Mouse (Mus musculus) G1E-ER4 (cell line): Measurements from ENCODE around the gene Traf2. TPM values are rescaled to one million over a fixed set of nuclear protein-coding genes. Genes with fewer than 3 reads are reported as not detected.

Experiments
- GATA1 ChIP-seq: IDR thresholded peaks from one replicate; pipeline ENCODE4 v1.8.0; 2012; ENCODE audit warnings: low read length, inconsistent platforms
- polyA plus RNA-seq: library from polyadenylated mRNA; stranded (reverse); fragments of >175 nt; gene quantifications from 2 replicates; pipeline ENCODE4 v1.2.3, GENCODE M21; 2012

Gene Traf2
- polyA plus RNA-seq, 1 experiment: 5.5 TPM

DNA sequence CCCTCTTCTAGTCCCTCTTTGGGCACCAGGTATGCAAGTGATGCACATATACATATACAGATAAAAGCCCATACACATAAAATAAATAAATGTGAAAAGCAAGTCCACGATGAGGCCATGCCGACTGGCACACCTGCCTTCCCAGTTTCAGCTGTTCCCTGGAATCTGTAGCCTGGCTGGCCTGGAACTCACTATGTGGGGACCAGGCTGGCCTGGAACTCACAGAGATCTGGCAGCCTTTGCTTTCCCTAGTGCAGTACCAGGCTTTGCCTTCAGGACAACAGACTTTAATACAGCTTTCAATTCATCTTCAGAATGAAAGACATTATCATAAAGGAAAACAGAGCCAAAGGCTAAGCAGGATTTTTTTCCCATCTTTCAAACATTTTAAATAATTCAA is 13.0 kb downstream of the Traf2 start:
- no peak for TF ChIP-seq GATA1

DNA sequence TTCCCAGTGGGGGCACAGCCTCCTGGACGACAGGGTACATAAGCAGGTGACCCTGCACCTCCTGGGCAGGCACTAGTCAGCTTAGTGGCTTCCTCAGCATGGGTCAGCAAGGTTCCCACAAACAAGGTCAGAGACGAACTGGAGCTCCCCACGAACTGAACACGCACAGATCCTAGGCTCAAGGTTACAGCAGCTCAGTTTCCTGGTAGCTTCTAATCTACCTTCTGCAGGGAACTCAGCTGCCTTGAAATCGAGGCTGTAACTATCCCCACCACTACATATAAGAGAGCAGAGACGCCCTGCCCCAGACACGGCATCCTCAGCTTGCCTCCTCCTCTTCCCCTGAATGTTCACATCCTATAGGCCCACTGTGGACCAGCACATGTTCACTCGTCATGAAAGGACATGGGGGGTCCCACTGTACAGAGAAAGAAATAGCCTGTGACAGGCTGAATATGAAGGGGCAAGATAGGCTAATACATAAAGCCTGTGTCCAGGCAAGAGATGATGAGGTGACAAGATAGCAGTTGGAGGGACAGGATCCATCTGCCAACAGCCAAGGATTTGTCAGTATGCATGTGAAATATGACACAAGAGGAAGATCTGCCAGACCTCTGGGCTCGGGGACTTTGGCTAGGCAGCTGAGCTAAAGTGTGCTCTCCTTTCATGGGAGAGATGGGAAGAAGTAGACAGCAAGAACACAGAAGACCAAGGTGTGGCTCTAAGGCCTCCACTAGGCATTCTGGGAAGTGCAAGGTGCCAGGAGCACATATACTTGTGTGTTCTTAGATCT is 20.0 kb downstream of the Traf2 start:
- no peak for TF ChIP-seq GATA1

DNA sequence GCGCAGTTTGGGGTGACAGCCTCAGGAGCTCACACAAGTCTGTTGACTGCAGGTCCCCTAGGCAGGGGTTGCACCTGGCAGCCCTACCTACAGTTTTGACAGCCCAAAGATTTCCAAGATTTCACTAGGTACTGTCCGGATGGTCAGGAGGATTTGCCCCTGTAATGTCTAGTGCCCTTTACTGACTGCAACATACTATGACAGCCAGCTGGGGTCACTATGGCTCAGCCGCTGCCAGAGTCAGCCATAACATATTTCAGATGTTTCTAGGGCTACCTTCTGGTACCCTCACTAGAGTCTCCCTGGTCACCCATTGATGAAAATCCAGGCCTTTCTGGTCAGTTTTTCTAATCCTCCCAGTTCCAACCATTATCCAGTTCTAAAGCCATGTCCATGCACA is 36.8 kb downstream of the Traf2 start:
- no peak for TF ChIP-seq GATA1

DNA sequence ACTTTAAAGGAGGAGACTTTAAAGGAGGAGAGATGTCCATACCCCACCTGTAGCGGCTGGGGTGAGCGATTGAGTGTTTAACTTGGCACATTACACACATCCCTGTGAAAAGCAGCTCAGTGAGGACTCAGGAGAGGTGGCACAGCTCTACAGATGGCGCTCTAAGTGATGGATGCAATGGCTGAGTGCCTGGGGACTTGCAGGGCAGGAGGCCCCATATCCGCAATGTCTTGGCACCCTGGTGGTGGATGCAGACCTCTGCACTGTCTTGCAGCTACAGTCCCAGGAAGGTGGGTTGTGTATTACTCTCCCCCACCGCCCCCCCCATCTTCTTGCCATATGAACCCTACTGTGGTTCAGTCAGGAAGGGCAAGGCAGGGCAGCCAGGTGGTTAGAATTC is 39.8 kb downstream of the Traf2 start:
- no peak for TF ChIP-seq GATA1

DNA sequence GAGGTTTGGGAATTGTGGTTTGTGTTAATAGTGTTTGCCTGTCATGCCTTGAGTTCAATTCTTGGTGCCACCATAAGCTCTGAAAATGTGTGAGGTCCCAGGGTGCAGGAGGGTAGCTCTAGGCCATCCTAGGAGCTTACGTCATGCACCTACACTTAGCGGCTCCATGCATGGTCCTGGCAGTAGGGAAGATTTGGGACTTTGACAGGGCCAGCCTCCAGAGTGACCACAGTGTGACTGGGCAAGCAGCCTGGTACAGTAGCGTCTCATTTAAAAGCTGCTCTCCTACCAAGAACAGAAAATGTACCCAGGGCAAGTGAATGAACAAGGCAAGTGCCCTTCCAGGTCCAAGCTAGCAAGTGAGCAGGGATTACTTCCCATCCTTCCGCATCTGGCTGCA is 40.9 kb downstream of the Traf2 start:
- no peak for TF ChIP-seq GATA1

- TF ChIP-seq GATA1: no peak
Measured at GRCm38 (mm10) chr2:25505000-25505399, 41.7 kb downstream of the Traf2 start.

DNA sequence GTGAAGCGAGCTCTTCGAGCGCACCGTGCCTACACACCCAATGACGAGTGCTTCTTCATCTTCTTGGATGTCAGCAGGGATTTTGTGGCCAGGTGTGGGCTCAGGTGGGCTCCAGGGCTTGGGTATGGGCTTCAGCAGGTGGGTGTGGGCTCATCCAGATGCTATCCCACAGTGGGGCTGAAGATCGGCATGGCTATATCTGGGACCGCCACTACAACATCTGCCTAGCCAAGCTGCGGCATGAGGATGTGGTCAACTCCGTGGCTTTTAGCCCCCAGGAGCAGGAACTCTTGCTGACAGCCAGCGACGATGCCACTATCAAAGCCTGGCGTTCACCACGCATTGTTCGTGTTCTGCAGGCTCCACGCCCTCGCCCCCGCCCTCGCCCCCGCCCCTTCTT is 42.2 kb downstream of the Traf2 start:
- no peak for TF ChIP-seq GATA1

- TF ChIP-seq GATA1: no peak
Measured at GRCm38 (mm10) chr2:25502726-25503125, 44.0 kb downstream of the Traf2 start.

GRCm38 (mm10) chr2:25501593-25502486 is 44.9 kb downstream of the Traf2 start, which contains the start of gene C8g:
Gene C8g, minus strand, starts transcription at chr2:25501719.
- no peak for TF ChIP-seq GATA1

GRCm38 (mm10) chr2:25500576-25501405 is 45.9 kb downstream of the Traf2 start, which contains the start of gene Fbxw5:
Gene Fbxw5, plus strand, starts transcription at chr2:25500750.
- TF ChIP-seq GATA1: no peak

- no peak for TF ChIP-seq GATA1
Measured at GRCm38 (mm10) chr2:25500071-25500575, 46.6 kb downstream of the Traf2 start.

DNA sequence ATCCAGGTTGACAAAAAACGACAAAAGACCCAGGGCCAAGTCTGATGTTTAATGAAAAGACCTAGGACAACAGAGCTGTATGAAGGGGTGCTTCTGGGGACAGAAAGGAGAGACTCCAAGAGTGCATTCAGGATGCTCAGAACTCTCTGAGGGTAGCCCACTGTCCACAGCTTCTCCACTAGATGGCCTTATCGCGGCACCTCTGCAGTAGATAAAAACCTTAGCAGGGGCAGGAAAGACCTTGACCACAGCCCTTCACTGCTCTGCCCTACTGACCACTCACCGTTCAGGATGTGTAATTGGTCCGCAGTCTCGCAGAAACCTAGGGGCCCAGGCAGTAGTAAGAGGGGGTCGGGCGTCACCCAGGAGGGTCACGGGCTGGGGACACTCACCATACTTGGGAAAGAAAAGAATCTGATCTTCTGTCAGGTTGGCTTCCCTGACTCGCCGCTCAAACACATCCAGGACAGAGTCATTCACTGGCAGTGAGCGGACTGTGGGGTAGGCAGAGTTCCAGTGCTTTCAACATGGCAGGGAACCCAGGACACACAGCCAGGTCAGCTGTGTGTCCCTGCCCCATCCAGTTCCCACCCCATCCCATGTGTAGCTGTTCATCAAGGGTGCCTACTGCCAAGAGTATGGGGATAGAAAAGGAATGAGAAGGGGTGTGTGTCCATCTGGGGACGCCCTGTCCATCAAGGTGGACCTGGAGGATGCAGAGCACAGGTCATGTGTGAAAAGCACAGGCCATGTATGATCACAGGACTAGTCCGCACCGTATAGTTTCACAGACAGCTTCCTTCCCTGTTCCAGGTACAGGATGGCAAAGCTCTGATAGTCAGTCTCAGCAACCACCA is 47.9 kb downstream of the Traf2 start:
- no peak for TF ChIP-seq GATA1

GRCm38 (mm10) chr2:25497846-25498575 is 48.7 kb downstream of the Traf2 start:
- TF ChIP-seq GATA1: no peak

DNA sequence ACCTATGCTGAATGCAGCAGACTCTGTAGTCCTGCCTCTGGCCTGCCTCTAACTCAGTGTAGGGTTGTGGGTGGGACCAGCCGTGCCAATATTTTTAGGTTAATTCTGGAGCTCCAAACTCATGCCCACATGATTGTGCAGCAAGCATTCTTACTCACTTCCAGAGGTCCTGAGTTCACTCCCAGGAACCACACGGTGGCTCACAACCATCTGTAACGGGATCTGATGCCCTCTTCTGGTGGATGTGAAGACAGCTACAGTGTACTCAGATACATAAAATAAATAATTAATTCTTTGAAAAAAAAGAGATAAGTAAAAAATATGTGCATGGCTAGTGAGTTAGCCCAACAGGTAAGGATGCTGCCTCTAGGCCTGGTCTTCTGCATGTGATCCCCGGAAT is 50.3 kb downstream of the Traf2 start:
- TF ChIP-seq GATA1: no peak

GRCm38 (mm10) chr2:25493476-25493961 is 53.2 kb downstream of the Traf2 start, which contains the start of gene Lcn12:
Gene Lcn12, minus strand, starts transcription at chr2:25493911.
- TF ChIP-seq GATA1: no peak
